Mouse (Mus musculus): ENCODE measurements around the gene Ramp2. TPM values are rescaled to one million over a fixed set of nuclear protein-coding genes. Genes with fewer than 3 reads are reported as not detected.
A peak's percentile ranks its signal among the peaks of the same experiment; 100 is the strongest.

Gene Ramp2
- polyA plus RNA-seq, 1 experiment from 2014 or later = 276 TPM

DNA sequence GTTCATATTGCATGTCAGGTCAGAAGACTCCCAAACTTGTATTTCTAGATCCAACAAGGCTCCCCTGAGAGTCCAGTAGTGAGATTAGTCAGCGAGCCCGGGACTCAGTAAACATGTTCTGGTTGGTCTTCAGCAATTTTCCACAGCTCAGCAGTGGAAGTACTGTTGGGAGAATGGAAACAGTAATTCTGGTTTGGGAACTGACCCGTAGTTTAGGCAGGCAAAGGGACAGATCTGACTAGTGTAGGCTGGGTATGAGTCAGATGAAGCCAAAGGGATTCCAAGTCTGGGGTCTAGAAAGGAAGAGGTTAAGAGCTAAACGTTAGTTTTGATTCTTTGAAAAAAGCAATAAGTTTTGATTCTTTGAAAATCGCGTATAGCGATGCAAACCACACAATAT, 7.1 kb downstream of the Ramp2 start:
- peak overlapping the region; percentile 87 for H3K4me3 ChIP-seq (ENCODE audit: low read depth, low read length)
- H3K9me3 ChIP-seq (ENCODE audit: low read depth, low read length) = no peaks in the 10 kb centered on the region
- peaks cover 3% of the 10 kb centered on the region; the same call in 1 of the 2 replicates for H3K4me1 ChIP-seq (ENCODE audit: insufficient read depth)
- ATAC-seq (ENCODE audit: insufficient read depth) = no peak; the same call in 1 of the 2 replicates
- H3K36me3 ChIP-seq (ENCODE audit: insufficient read depth) = peaks cover 11% of the 10 kb centered on the region
- H3K27ac ChIP-seq (ENCODE audit: low read depth) = peak overlapping the region; percentile 92
- peak overlapping the region; percentile 92 for H3K9ac ChIP-seq
- H3K4me2 ChIP-seq = peak overlapping the region; percentile 90
- WGBS = 7% methylated on average over 7 of the region's 7 CpGs
- no peaks in the 10 kb centered on the region for H3K27me3 ChIP-seq (ENCODE audit: insufficient read depth, low read length)
- TF ChIP-seq CTCF (IDR thresholded peaks at IDR 0.05; ENCODE audit: low read depth) = no peak
- DNase-seq = peak; percentile 23

DNA sequence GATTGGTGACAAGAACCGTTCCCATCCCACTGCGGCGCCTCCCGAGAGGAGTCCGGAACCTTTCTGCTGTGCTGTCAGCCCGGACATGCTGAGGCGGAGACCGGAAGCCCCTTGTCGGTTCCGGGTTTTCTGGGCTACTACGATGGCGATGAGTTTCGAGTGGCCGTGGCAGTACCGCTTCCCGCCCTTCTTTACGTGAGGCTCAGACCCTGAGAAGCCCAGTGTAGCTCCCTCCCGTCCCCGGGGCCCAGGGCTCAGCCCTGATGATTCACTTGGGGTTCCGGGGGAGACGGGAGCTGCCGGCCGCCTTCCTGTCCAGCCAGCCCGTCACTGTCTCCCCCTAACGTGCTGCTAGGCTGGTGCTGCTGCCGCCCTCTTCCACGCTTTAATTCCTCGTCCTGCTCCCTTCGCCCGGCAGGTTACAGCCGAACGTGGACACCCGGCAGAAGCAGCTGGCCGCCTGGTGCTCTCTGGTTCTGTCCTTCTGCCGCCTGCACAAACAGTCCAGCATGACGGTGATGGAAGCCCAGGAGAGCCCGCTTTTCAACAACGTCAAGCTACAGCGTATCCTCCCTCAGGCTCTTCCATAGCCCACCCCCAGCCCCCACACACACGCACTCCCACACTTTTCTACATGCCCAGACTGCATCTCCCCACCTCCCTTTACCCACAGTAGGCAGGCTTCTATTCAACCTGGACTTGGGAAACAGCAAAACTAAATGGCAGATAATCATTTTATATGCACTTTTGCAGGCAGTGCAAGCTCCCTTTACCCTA, 8.0 kb downstream of the Ramp2 start, which contains the start of gene Vps25:
Gene Vps25 (plus strand): TSS at position 95 of the 777 bp plus-strand sequence.
- Histone ChIP-seq H3K27ac (ENCODE audit: low read depth) (peak within 1 kb of the TSS; percentile 92), H3K9ac (peak within 1 kb of the TSS; percentile 92), H3K27me3 (ENCODE audit: insufficient read depth, low read length) (no peaks in the 10 kb centered on the region), H3K9me3 (ENCODE audit: low read depth, low read length) (no peaks in the 10 kb centered on the region), H3K4me2 (peak within 1 kb of the TSS; percentile 90), H3K36me3 (ENCODE audit: insufficient read depth) (peaks cover 18% of the 10 kb centered on the region), H3K4me3 (ENCODE audit: low read depth, low read length) (peak within 1 kb of the TSS; percentile 87), H3K4me1 (ENCODE audit: insufficient read depth) (peaks cover 5% of the 10 kb centered on the region; the same call in 1 of the 2 replicates)
- under 1% methylated on average over 40 of the region's 40 CpGs for WGBS
- DNase-seq = peak; percentile 93
- TF ChIP-seq CTCF (IDR thresholded peaks at IDR 0.05; ENCODE audit: low read depth) = peak; percentile 38
- peak; percentile 90 for ATAC-seq (ENCODE audit: insufficient read depth)

DNA sequence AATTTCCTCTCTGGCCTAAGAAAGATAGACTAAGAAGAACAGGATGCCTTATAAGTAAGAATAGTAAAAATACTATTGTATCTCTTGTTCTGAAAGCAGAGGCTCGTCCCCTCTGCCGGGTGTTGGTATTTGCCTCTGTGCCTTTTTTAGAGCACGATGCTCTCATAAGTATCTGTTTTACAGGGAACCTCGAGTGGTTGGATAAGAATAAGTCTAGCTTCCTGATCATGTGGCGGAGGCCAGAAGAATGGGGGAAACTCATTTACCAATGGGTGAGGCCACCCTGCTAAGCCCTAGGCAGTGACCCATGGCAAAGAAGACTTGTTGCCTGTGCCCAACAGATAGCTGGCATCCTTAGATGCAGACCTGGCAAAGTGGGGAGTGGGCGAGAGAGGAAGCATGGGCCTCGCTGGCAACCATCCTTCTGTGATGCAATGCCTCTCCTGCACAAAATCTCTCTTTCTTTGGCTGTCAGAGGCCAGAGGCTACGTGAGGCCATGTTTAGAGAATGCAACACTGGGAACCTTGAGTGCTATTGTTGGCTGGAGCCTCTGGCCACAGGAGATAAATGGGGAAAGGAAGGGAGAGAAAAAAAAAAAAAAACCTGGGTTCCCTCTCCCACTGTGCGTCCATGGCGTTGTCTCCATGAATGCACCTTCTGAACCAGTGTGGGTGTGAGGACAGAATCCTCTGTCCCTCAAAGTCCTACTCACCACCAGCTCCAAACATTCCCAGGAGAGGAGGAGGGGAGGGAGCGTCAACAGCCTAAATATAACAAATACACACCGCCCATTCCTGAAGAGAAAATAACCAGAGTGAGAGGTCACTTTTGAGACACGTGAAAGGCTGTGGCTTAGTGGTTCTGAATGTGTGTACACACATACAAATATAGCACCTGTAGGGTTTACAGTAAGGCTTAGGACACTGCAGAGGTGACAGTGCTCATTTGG, 10.3 kb downstream of the Ramp2 start:
- no peak for TF ChIP-seq CTCF (IDR thresholded peaks at IDR 0.05; ENCODE audit: low read depth)
- no peak overlapping the region for H3K4me2 ChIP-seq
- H3K27me3 ChIP-seq (ENCODE audit: insufficient read depth, low read length) = no peaks in the 10 kb centered on the region
- 85% methylated on average over 13 of the region's 13 CpGs for WGBS
- ATAC-seq (ENCODE audit: insufficient read depth) = no peak
- H3K9ac ChIP-seq = no peak overlapping the region
- no peak overlapping the region for H3K27ac ChIP-seq (ENCODE audit: low read depth)
- DNase-seq = no peak
- H3K9me3 ChIP-seq (ENCODE audit: low read depth, low read length) = no peaks in the 10 kb centered on the region
- H3K4me3 ChIP-seq (ENCODE audit: low read depth, low read length) = no peak overlapping the region
- peaks cover 18% of the 10 kb centered on the region for H3K36me3 ChIP-seq (ENCODE audit: insufficient read depth)
- H3K4me1 ChIP-seq (ENCODE audit: insufficient read depth) = peaks cover 17% of the 10 kb centered on the region

DNA sequence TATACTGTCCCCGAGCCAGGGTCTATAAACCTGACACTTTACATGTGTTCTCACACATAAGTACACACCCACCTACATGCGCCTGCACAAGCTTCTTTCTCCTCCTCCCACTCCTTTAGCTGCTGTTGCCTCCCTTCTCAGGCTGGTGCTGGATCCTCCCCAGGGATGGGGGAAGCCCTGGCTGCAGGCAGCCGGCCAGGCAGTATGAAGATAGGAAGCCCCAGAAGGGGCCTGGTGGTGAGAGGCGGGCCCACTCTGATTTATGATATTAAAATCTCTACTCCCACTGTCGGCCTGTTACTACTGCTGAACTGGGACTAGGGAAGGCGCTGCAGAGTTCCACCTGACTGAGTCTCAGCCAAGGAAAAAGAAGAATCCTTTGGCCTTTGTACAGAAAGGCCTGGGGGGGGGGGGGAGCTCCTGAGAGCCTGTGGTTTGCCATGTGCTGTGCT, 13.5 kb downstream of the Ramp2 start:
- Histone ChIP-seq H3K27me3 (ENCODE audit: insufficient read depth, low read length) (peaks cover 27% of the 10 kb centered on the region), H3K9ac (peak overlapping the region; percentile 69; the same call in 1 of the 2 replicates), H3K4me1 (ENCODE audit: insufficient read depth) (peaks cover 17% of the 10 kb centered on the region), H3K4me2 (peak overlapping the region; percentile 100), H3K9me3 (ENCODE audit: low read depth, low read length) (no peaks in the 10 kb centered on the region), H3K36me3 (ENCODE audit: insufficient read depth) (peaks cover 18% of the 10 kb centered on the region), H3K4me3 (ENCODE audit: low read depth, low read length) (peak overlapping the region; percentile 57), H3K27ac (ENCODE audit: low read depth) (peak overlapping the region; percentile 80)
- DNase-seq = peak; percentile 83
- no peak for TF ChIP-seq CTCF (IDR thresholded peaks at IDR 0.05; ENCODE audit: low read depth)
- peak; percentile 48 for ATAC-seq (ENCODE audit: insufficient read depth)
- WGBS = 18% methylated on average over 6 of the region's 6 CpGs

DNA sequence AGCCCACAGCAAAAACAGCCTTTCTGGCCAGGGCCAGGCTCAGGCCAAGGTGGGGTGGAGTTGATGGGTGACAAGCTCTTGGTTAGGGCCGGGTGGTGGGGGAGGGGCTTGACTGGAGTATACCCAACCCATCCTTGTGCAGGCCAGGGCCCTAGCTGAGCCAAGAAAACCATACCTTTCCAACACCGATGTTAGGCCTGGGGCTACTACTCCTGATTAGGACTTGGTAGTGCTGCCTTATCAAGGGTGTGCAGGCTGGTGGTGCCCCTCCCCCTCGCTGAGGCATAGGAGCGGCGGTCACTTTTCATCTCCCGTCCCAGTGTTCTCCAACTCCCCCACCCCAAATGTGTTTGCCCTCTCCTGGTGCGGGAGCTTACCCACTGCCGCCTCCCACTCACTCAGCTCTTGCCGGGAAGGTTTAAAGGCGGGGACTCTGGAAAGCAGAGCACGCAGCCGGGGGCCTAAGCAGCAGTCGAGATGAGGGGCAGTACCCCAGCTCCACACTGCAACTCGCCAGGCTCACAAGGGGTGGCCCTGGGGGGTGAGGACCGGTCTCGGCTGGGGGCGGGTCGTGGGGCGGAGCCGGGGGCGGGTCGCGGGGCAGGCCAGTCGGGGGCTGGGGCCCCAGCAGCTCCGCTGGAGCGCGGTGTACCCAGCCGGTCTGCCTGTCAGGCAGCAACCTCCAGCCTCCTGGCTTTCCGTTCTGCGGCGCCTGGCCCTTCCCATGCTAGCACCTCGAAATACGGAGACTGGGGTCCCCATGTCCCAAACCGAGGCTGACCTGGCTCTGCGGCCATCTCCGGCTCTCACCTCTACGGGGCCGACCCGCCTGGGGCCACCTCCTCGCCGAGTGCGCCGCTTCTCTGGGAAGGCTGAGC, 14.4 kb downstream of the Ramp2 start, which contains the start of gene Wnk4:
Gene Wnk4 (plus strand): TSS at position 620 of the 878 bp plus-strand sequence.
- Histone ChIP-seq H3K36me3 (ENCODE audit: insufficient read depth) (peaks cover 18% of the 10 kb centered on the region), H3K27ac (ENCODE audit: low read depth) (peak within 1 kb of the TSS; percentile 80), H3K4me1 (ENCODE audit: insufficient read depth) (peaks cover 20% of the 10 kb centered on the region), H3K4me3 (ENCODE audit: low read depth, low read length) (peak within 1 kb of the TSS; percentile 57), H3K9ac (peak within 1 kb of the TSS; percentile 69), H3K4me2 (peak within 1 kb of the TSS; percentile 100), H3K27me3 (ENCODE audit: insufficient read depth, low read length) (peaks cover 35% of the 10 kb centered on the region), H3K9me3 (ENCODE audit: low read depth, low read length) (no peaks in the 10 kb centered on the region)
- ATAC-seq (ENCODE audit: insufficient read depth) = peak; percentile 88
- TF ChIP-seq CTCF (IDR thresholded peaks at IDR 0.05; ENCODE audit: low read depth) = no peak
- DNase-seq = peak; percentile 81
- WGBS = under 1% methylated on average over 43 of the region's 43 CpGs

DNA sequence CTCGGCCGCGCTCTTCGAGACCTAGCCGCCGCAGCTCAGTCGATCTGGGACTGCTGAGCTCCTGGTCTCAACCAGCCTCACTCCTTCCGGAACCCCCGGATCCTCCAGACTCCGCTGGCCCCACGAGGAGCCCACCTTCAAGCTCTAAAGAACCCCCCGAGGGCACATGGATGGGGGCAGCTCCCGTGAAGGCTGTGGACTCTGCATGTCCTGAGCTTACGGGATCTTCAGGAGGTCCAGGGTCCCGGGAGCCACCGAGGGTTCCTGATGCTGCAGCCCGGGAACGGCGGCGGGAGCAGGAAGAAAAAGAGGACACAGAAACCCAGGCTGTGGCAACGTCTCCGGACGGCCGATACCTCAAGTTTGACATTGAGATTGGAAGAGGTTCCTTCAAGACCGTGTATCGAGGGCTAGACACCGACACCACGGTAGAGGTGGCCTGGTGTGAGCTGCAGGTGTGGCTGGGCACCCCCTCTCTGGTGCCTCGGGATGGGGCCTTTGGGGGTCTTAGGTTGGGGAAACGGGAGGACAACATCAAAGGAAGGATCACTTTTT, 15.1 kb downstream of the Ramp2 start:
- Histone ChIP-seq H3K27ac (ENCODE audit: low read depth) (peak overlapping the region; percentile 80), H3K9me3 (ENCODE audit: low read depth, low read length) (no peaks in the 10 kb centered on the region), H3K4me1 (ENCODE audit: insufficient read depth) (peaks cover 25% of the 10 kb centered on the region), H3K9ac (peak overlapping the region; percentile 69), H3K27me3 (ENCODE audit: insufficient read depth, low read length) (peaks cover 38% of the 10 kb centered on the region), H3K4me2 (peak overlapping the region; percentile 100), H3K4me3 (ENCODE audit: low read depth, low read length) (peak overlapping the region; percentile 57), H3K36me3 (ENCODE audit: insufficient read depth) (peaks cover 18% of the 10 kb centered on the region)
- WGBS = under 1% methylated on average over 30 of the region's 30 CpGs
- TF ChIP-seq CTCF (IDR thresholded peaks at IDR 0.05; ENCODE audit: low read depth) = no peak
- DNase-seq = peak; percentile 34
- no peak for ATAC-seq (ENCODE audit: insufficient read depth)

Measured in lung, embryonic 14.5 days (tissue).